Mouse (Mus musculus) common myeloid progenitor, adult 5-6 weeks (primary cell): ENCODE measurements around the gene Olfr965. TPM values are rescaled to one million over a fixed set of nuclear protein-coding genes. Genes with fewer than 3 reads are reported as not detected.
A peak's percentile ranks its signal among the peaks of the same experiment; 100 is the strongest.
"Not testable (repeated sequence)": the region's sequence is repeated elsewhere in the genome, so short reads cannot be mapped to it uniquely, and the experiment has no call there.

Source experiments
- ATAC-seq: replicated peaks from 2 replicates; pipeline ENCODE4 v1.8.0; 2016; ENCODE audit warnings: low read depth, mild to moderate bottlenecking, moderate TSS enrichment, inconsistent platforms; ENCODE audit not compliant: poor library complexity, severe bottlenecking
- total RNA-seq: library from RNA; stranded (forward); fragments of 200-1000, 187-1606 nt; gene quantifications from 2 replicates; pipeline ENCODE4 v1.2.3, GENCODE M21; 2017

Gene Olfr965
- not detected in 2 replicates for total RNA-seq

DNA sequence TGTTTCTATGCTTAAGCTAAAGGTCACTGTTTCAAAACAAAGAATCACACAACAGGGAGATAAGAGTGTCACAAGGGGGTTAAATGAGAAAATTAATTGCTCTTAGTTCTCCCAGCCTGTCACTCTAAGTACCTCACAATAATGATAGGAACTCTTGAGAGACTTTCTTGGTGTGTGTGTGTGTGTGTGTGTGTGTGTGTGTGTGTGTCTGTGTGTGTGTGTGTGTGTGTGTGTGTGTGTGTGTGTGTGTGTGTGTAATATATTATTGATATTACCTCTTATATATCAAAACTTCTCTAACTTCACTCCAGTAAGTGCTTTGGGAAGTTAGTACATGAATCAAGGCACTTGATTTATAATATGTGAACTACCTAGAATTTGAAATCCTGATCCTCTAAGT lies at the start of gene Olfr965:
Gene Olfr965, plus strand, starts transcription at position 301 of the 400 bp plus-strand sequence.
- ATAC-seq, result no peak

DNA sequence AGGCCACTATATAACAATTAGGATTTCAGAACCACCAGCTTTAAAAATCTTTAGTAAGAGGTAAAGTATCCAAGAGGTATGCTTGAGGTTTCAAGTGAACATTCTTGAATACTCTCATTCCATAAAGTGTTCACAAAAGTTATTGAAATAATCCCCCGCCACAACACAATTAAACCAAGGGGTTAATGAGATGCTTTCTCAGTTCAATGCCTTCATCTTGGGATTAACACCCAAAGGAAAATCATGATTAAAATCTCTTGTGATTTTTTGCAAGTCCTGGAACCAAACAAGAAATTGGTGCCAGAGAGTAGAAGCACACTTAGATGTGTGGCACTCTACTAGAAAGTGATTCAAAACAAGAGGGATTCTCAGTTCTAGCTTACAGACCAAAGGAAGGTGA lies 44.2 kb upstream of the Olfr965 start, which contains the start of gene Olfr963:
Gene Olfr963, plus strand, starts transcription at position 301 of the 400 bp plus-strand sequence.
- no peak for ATAC-seq

DNA sequence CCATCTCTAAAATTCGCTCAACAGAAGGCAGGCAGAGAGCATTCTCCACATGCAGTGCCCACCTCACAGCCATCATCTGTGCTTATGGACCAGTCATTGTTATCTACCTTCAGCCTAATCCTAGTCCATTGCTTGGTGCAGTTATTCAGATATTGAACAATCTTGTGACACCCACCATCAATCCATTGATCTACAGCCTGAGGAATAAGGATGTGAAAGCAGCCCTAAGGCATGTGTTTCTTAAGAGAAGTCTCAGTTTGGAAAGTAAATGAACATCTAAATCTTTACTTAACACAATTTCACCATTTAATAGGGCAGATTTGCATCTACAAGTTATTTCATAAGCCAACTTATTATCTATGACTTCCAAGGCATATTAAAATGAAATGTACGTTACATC lies 41.4 kb upstream of the Olfr965 start:
- no peak for ATAC-seq

DNA sequence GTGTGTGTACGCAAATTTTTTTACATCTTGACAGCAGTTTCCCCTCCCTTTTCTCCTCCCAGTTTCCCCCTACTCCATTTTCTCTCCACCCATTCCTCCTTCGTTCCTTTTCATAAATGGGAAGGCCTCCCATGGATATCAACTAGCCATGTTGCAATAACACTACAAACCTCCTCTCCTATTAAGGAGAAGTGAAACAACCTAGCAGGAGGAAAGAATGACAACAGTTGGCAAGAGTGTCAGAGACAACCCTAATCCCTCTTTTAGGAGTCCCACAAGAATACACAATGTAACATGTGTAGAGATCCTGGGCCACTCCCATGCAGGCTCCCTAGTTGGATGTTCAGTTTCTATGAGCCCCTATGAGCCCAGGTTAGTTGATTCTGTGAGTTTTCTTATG lies 36.3 kb upstream of the Olfr965 start:
- ATAC-seq, result peak; percentile 66

DNA sequence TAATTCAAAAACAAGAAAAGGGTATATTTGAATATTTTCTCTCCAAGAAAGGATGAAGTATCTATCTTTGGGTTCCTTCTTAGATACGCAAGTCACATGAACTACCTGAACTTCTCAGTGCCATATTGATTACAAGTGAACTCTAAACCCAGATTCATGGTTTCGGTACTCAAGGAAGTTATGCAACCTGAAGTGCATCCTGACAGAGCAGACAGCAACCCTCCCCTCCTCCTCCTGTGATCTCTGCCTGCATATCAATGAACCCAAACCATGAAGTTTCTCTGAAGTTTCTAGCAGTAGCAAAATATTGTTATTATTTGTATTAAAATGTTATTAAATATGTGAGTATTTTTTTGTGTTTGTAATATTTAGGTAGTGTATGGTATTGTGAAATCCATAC lies 32.6 kb upstream of the Olfr965 start:
- ATAC-seq, result 0 out of 2 replicates have a peak, but pooled peaks have one; percentile 55

DNA sequence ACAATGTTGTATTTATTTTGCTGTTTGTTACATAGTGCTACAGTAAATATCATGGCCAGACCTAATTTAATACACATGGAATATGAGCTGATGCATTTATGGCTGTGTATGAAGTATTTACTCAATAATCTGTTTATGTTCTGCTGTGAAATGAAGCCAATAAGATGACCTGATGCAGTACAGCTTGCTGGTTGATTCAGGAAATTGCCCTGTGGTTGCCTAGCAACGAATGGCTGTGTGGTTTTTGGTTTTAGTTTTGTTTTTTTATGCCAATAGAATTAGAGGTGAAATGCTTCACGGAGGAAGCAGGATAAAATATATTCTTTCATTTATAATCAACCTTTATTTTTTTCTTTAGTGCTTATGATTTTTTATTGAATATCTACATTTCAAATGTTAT lies 31.9 kb upstream of the Olfr965 start:
- peak; percentile 95 for ATAC-seq

DNA sequence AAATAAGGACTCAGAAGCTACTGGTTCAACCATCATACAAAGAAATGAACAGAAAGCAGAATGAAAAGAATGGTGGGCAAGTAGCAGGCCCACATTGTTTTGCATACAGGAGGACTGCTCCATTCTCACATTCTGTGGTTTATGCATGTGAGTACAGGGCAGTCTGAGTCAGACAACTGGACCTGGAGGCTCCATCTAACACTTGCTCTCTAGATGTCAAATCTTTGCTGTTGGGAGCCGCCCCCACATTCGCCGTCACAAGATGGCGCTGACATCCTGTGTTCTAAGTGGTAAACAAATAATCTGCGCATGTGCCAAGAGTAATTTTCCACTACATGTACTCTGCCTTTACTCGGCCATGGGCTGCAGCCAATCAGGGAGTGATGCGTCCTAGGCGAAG lies 10.0 kb upstream of the Olfr965 start:
- not testable (repeated sequence) for ATAC-seq

DNA sequence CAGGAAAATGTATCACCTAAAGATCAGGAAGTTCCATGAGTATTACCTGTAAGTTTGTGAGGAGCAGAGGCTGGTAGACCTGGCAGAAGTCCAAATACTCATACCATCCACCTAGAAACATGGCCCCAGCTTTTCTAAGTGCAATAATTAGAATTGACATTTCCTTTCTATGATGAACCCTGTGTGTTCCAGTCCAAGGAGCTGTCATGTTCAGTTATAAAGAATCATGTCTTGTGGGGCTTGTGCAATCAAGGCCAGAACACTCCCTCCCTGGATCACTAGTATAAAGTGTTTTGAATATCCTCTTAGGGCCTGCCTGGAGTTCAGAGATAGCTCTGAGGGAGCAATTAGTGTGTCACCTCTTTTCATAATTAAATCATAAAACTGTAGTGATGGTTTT lies 4.1 kb upstream of the Olfr965 start, which contains the start of gene Olfr149:
Gene Olfr149, minus strand, starts transcription at position 101 of the 400 bp plus-strand sequence.
- no peak for ATAC-seq

DNA sequence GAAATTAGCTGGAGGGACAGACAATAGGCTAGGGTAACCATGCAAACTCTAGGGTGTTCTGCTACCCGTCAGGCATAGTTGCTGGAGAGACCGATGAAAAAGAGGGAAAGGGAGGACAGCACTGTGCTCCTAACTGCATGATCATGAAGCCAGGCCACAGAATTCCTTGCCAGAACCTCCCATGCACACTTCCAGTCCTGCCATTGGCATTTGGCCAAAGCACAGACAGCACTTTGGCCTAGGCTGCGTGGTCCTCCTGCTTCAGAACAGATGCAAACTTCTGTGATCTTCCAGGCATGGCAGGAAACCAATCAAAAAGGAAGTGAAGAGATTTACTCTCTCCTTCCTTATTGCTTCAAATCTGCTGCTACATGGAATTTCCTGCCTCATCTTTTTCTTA lies 2.2 kb upstream of the Olfr965 start:
- ATAC-seq, result no peak

DNA sequence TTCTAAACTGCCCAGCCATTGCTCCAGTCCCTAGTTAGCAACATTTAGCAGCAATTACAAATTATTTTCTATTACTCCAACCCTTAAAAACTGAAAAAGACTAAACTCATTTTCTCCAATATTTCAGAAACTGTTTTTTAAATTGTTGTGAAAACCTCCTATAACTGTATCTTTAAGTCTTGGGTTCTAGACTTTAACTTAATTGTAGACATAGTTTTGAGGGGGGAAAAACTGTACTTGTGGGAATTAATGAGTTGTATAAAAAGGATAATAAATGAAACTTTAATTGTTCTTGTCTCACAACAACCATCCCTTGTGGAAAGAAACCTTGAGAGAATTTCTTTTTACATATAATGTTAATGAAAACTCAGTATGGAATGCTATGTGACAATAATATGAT lies 19.5 kb downstream of the Olfr965 start, which contains the start of gene Olfr150:
Gene Olfr150, plus strand, starts transcription at position 301 of the 400 bp plus-strand sequence.
- ATAC-seq, result no peak

DNA sequence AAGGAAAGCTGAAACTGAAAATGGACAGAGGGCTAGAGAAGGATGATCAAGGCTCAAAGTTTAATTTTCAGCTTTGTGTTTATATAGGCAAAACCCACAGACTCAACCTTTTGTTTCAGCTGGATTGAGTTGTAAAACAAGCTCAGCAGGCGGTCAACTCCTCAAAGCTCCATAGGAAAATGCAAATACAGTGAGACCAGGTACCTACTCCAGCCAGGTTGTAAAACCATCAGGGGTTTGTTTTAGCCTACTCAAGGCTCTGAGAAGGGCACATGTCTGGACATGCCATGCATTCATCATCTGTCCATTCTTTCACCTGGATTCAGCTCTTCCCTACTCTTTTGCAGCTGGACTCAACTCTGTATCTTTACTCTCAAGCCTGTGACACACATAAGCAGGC lies 29.6 kb downstream of the Olfr965 start:
- ATAC-seq, result no peak

DNA sequence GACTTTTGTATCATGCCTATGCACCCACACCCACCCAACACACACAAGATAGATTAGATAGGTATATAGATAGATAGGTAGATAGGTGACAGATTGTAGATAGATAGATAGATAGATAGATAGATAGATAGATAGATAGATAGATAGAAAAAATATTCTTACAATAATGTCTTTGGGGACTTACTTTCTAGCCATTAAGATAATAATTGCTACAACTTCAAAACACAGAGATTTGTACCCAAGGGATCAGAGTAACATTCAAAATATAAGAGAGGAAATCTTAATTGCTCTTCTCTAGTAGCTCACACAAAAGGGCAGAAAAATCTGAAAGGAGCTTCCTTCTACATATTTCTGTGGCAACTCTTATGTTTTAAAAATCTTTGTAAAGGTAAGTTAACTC lies 34.8 kb downstream of the Olfr965 start, which contains the start of gene Olfr967:
Gene Olfr967, plus strand, starts transcription at position 301 of the 400 bp plus-strand sequence.
- ATAC-seq, result no peak

DNA sequence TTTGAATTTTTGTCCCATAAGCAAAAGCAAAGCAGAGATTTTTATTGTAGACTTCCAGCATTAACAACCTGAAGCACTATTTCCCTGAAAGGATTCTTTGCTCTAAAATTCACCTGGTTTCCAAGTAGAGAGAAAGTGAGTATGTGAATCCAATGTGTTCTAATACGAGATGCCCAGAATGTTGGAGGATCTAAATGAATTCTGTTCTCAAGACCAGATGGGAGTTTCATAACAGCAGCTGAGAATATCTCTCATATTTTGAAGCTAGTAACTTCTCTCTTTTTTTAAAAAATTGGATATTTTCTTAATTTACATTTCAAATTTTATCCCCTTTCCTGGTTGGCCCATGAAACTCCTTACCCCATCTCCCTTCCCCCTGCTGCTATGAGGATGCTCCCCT lies 35.3 kb downstream of the Olfr965 start:
- no peak for ATAC-seq

Other genes starting within 250 kb of the Olfr965 start
- not detected in 2 replicates for gene Olfr955, start 239.4 kb upstream of the Olfr965 start, total RNA-seq
- gene Olfr44, start 217.4 kb upstream of the Olfr965 start, total RNA-seq, result not detected in 2 replicates
- not detected in 2 replicates for gene Olfr957, start 195.5 kb upstream of the Olfr965 start, total RNA-seq
- not detected in 2 replicates for gene Olfr958, start 157.3 kb upstream of the Olfr965 start, total RNA-seq
- not detected in 2 replicates for gene Olfr959, start 135.8 kb upstream of the Olfr965 start, total RNA-seq
- gene AW551984, start 107.0 kb upstream of the Olfr965 start, total RNA-seq, result not detected in 2 replicates
- not detected in 2 replicates for gene Olfr148, start 100.7 kb upstream of the Olfr965 start, total RNA-seq
- not detected in 2 replicates for gene Olfr960, start 90.0 kb upstream of the Olfr965 start, total RNA-seq
- not detected in 2 replicates for gene Olfr961, start 66.3 kb upstream of the Olfr965 start, total RNA-seq
- gene Olfr963, start 44.1 kb upstream of the Olfr965 start, total RNA-seq, result not detected in 2 replicates
- gene Olfr149, start 4.2 kb upstream of the Olfr965 start, total RNA-seq, result not detected in 2 replicates
- gene Olfr150, start 19.6 kb downstream of the Olfr965 start, total RNA-seq, result not detected in 2 replicates
- gene Olfr967, start 34.9 kb downstream of the Olfr965 start, total RNA-seq, result not detected in 2 replicates
- not detected in 2 replicates for gene Olfr968, start 71.9 kb downstream of the Olfr965 start, total RNA-seq
- gene Olfr969, start 79.6 kb downstream of the Olfr965 start, total RNA-seq, result not detected in 2 replicates
- not detected in 2 replicates for gene Olfr970, start 97.5 kb downstream of the Olfr965 start, total RNA-seq
- not detected in 2 replicates for gene Olfr971, start 125.5 kb downstream of the Olfr965 start, total RNA-seq
- not detected in 2 replicates for gene Olfr972, start 155.1 kb downstream of the Olfr965 start, total RNA-seq
- gene Olfr229, start 196.0 kb downstream of the Olfr965 start, total RNA-seq, result not detected in 2 replicates
- not detected in 2 replicates for gene Olfr974, start 226.1 kb downstream of the Olfr965 start, total RNA-seq
- not detected in 2 replicates for gene Olfr975, start 240.7 kb downstream of the Olfr965 start, total RNA-seq
- not detected in 2 replicates for gene Olfr976, start 249.8 kb downstream of the Olfr965 start, total RNA-seq